Mouse (Mus musculus): Measurements from ENCODE around the gene Rdh19.
"Not testable (repeated sequence)": the region's sequence is repeated elsewhere in the genome, so short reads cannot be mapped to it uniquely, and the experiment has no call there.

Gene Rdh19

GRCm38 (mm10) chr10:127879155-127879688 lies 29.5 kb downstream of the Rdh19 start:
- peak; percentile 6 for DNase-seq (ENCODE audit: low spot score)

- DNase-seq (ENCODE audit: low spot score): no peak
These were observed 31.3 kb downstream of the Rdh19 start for GRCm38 (mm10) chr10:127881041-127881440.

DNA sequence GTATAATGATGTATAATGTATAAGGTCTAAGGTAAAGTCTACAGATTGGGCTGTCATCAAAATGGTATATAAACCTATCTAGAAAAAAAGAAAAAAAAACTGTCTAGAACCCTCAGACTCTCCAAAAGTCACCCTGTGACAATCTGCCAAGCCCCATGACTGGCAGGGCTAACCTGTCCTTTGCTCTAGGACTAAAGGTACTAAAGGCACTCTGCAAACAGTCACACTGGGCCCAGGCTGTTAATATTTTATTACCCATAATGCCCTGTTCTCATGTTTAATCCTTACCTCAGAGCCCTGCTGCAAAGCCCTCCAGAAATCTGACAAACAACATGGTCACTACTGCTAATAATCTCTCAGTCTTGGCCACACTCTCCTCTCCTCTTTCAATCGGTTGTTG lies 36.8 kb downstream of the Rdh19 start:
- no peak for DNase-seq (ENCODE audit: low spot score)

GRCm38 (mm10) chr10:127886971-127887370 lies 37.2 kb downstream of the Rdh19 start:
- no peak for DNase-seq (ENCODE audit: low spot score)

DNA sequence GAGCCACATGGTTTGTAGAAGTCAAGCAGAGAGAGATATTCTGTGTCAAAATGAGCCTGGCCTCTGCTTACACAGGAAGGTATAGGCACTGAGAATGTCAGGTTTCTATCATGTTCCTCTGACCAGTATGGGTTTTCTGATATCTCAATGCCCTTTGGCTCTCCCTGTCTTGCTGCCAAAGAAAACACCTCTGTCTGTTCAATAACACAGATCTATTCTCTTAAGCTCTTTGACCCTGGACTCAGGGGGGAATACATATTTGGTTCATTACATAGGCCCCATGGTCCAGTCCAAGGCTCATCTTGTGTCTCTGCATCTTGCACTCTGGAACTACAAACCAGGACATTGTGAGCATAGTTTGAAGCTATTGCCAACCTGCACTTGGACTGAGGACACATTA lies 38.9 kb downstream of the Rdh19 start, which contains the start of gene Rdh7:
Gene Rdh7 (minus strand): TSS at position 213 of the 400 bp plus-strand sequence.
- no peak for DNase-seq (ENCODE audit: low spot score)

GRCm38 (mm10) chr10:127891481-127891880 lies 41.8 kb downstream of the Rdh19 start:
- no peak for DNase-seq (ENCODE audit: low spot score)

- not testable (repeated sequence) for DNase-seq (ENCODE audit: low spot score)
These were observed 43.7 kb downstream of the Rdh19 start for GRCm38 (mm10) chr10:127893163-127894022.

- DNase-seq (ENCODE audit: low spot score): no peak
These were observed 47.0 kb downstream of the Rdh19 start for GRCm38 (mm10) chr10:127896705-127897104.

- no peak for DNase-seq (ENCODE audit: low spot score)
These were observed 47.8 kb downstream of the Rdh19 start for GRCm38 (mm10) chr10:127897506-127897905.

DNA sequence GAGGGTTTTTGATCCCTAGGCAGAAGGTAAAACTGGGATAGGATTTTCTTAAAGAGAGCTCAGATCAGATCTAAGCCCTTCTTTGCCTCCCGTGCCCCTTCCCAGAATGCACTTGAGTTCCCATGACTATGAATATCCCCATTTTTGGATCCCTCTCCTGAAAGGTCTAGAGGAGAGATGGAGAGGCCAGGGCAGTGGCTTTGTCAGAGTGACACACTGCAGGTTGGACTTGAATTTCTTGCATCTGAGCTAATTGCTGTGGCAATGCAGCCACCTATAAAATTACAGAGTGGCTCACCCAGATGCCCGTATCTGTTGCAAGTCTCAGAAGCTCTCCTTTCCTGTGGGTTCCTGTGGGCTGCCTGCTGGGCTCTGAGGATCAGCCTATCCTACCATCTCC lies 48.5 kb downstream of the Rdh19 start, which contains the start of gene Sdr9c7:
Gene Sdr9c7 (plus strand): TSS at position 301 of the 400 bp plus-strand sequence.
- DNase-seq (ENCODE audit: low spot score): no peak

DNA sequence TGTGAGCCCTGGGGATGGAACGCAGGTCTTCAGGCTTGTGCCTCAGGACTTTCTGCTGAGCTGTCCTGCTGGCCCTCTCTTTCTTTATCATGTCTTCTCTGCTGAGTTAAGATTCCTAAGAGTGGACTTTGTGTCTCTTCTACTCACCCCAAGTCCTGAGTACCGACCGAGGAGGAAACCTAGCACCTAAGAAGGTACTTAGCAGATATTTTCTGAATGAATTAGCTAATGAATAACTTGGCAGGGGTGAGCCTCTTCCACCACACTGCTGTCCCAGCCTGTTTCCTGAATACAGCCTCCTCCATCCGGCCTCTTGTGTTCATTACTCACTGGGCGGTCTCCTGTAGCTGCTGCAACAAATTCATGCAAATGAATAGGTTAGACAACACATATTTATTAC lies 50.1 kb downstream of the Rdh19 start:
- no peak for DNase-seq (ENCODE audit: low spot score)

GRCm38 (mm10) chr10:127901751-127902150 lies 52.0 kb downstream of the Rdh19 start:
- DNase-seq (ENCODE audit: low spot score): no peak

GRCm38 (mm10) chr10:127903116-127903515 lies 53.4 kb downstream of the Rdh19 start:
- DNase-seq (ENCODE audit: low spot score): no peak

- DNase-seq (ENCODE audit: low spot score): peak; percentile 7
These were observed 55.2 kb downstream of the Rdh19 start for GRCm38 (mm10) chr10:127904718-127905446.

DNA sequence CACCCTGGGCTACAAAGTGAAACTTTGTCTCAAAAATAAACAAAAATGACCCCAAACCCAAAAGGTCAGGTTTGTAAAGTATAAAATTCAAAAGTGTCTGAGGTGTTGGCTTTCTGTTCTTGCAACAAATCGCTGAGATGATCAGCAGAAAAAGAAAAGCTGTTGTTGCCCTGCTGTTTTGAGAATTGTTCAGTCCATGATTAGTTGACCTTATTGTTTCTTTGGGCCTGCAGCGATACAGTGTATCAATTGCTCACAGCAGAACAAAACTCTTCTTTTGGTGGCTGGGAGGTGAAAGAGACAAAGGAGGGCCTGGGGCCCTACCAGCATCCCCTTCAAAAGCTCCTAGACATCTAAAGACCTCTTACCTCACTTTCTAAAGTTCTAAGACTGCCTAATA lies 56.4 kb downstream of the Rdh19 start:
- no peak for DNase-seq (ENCODE audit: low spot score)

DNA sequence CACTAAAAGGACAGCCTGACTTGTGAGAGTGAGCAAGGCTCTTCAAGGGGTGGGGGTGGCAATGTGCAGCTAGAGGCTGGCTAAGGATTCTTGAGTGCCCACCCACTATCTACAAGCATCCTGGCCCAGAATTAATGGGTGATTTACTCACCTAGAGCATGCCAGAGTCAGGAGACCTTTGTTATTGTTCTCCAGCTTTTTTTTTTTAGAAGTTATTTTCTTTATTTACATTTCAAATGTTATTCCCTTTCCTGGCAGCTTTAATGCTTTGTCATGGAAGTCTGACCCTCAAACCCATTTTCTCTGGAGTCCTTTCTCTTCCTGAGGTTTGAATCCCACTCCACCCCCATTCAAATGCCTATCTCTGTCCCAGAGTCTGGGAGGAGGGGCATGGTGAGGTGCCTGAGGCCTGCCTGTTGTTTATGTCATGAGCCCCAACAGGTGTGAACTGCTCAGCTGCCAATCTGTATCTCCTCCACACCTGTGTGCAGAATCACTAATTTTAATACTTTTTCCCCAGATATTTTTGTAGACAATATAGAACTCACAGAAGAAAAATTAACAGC lies 57.7 kb downstream of the Rdh19 start:
- no peak for DNase-seq (ENCODE audit: low spot score)

All from layer of hippocampus, adult 11-12 months (tissue).